Mouse (Mus musculus) brain, embryonic 14.5 days (tissue): ENCODE data around the gene Piezo1.

ENCODE experiments used
- CTCF ChIP-seq: fragments of 200-500 bp; IDR thresholded peaks from 2 replicates; pipeline ENCODE4 v1.5.1; 2012; ENCODE audit warnings: inconsistent platforms, mild to moderate bottlenecking, moderate library complexity, borderline replicate concordance; ENCODE audit not compliant: insufficient read depth, insufficient read length; ENCODE audit errors: extremely low read depth
- POLR2A ChIP-seq: fragments of 200-500 bp; IDR thresholded peaks from 2 replicates; pipeline ENCODE4 v1.6.1; 2012; ENCODE audit warnings: mild to moderate bottlenecking, inconsistent platforms, borderline replicate concordance; ENCODE audit not compliant: poor library complexity, insufficient read depth, insufficient read length, severe bottlenecking; ENCODE audit errors: extremely low read depth

- TF ChIP-seq CTCF = no peak
- no peak for TF ChIP-seq POLR2A
Measured at GRCm38 (mm10) chr8:122569329-122569728, 18.2 kb upstream of the Piezo1 start.
